Mouse (Mus musculus) heart, adult 2 months (tissue): Measurements from ENCODE around the gene Skor1.

ENCODE experiments used
- CTCF ChIP-seq: fragments of 200-600 bp; IDR thresholded peaks from 2 replicates; pipeline ENCODE4 v1.8.1; 2022; ENCODE audit warnings: antibody characterized with exemption, mild to moderate bottlenecking, moderate library complexity
- POLR2A ChIP-seq: fragments of 200-500 bp; IDR thresholded peaks from 2 replicates; pipeline ENCODE4 v1.6.1; 2011; ENCODE audit warnings: mild to moderate bottlenecking, low read depth, low read length, control low read depth; ENCODE audit not compliant: insufficient read depth

- TF ChIP-seq POLR2A (no peak), CTCF (no peak)
These were observed 25.4 kb upstream of the Skor1 start for GRCm38 (mm10) chr9:63174001-63174721.
